Mouse (Mus musculus) midbrain, postnatal 0 days (tissue): ENCODE measurements around the gene Hbq1a. TPM values are rescaled to one million over a fixed set of nuclear protein-coding genes. Genes with fewer than 3 reads are reported as not detected.
A peak's percentile ranks its signal among the peaks of the same experiment; 100 is the strongest.

Experiments
- ATAC-seq: fragments of 200-750 bp; cut with Nextera tagmentation; 2 replicates; pipeline ENCODE4 v1.8.0; 2017; ENCODE audit warnings: moderate number of reproducible peaks, mild to moderate bottlenecking, moderate TSS enrichment, moderate library complexity; ENCODE audit not compliant: low FRiP score
- DNase-seq: peaks from one replicate; pipeline ENCODE4 v3.0.0-alpha.2; 2015; ENCODE audit warnings: low spot score
- H3K27ac ChIP-seq: fragments of 300-500 bp; sonication (generic); 2 replicates; pipeline ENCODE4 v1.5.1; 2014; ENCODE audit warnings: low read depth, mild to moderate bottlenecking, low read length, mixed read lengths
- H3K27me3 ChIP-seq: fragments of 300-500 bp; sonication (generic); 2 replicates; pipeline ENCODE4 v1.6.1; 2014; ENCODE audit warnings: low read length, control low read depth, mixed read lengths; ENCODE audit not compliant: insufficient read depth
- H3K36me3 ChIP-seq: fragments of 300-500 bp; sonication (generic); 2 replicates; pipeline ENCODE4 v1.6.1; 2014; ENCODE audit warnings: low read length, control low read depth, mixed read lengths; ENCODE audit not compliant: insufficient read depth
- H3K4me1 ChIP-seq: fragments of 300-500 bp; sonication (generic); 2 replicates; pipeline ENCODE4 v1.6.1; 2014; ENCODE audit warnings: mild to moderate bottlenecking, control low read depth, antibody characterized with exemption, low read length, mixed read lengths; ENCODE audit not compliant: insufficient read depth
- H3K4me2 ChIP-seq: fragments of 300-500 bp; sonication (generic); 2 replicates; pipeline ENCODE4 v1.6.1; 2014; ENCODE audit warnings: low read depth, mild to moderate bottlenecking, low read length, mixed read lengths; ENCODE audit not compliant: poor library complexity, severe bottlenecking
- H3K4me3 ChIP-seq: fragments of 300-500 bp; sonication (generic); 2 replicates; pipeline ENCODE4 v1.5.1; 2014; ENCODE audit warnings: low read depth, mild to moderate bottlenecking, low read length, moderate library complexity
- H3K9ac ChIP-seq: fragments of 300-500 bp; sonication (generic); replicated peaks from 2 replicates; pipeline ENCODE4 v1.6.1; 2014; ENCODE audit warnings: mild to moderate bottlenecking, low read length, moderate library complexity, mixed read lengths; ENCODE audit not compliant: poor library complexity, severe bottlenecking
- H3K9me3 ChIP-seq: fragments of 300-500 bp; sonication (generic); 2 replicates; pipeline ENCODE4 v1.6.1; 2016; ENCODE audit warnings: low read length, control low read depth
- CTCF ChIP-seq: IDR thresholded peaks from 2 replicates; pipeline ENCODE4 v1.5.1; 2016; ENCODE audit warnings: antibody characterized with exemption, mild to moderate bottlenecking
- WGBS: fragments of 180-500 bp; shearing (Covaris S2); extraction: QIAGEN DNeasy Blood & Tissue Kit; methylation state at CpG from one replicate; pipeline ENCODE4 v1.1.7; 2014; 5-methylcytosine and 5-hydroxymethylcytosine counted together
- polyA plus RNA-seq: library from polyadenylated mRNA; unstranded; fragments of >200 nt; fragmentation: Nextera tagmentation; extraction: Ambion mirVana; gene quantifications from 2 replicates; pipeline ENCODE4 v1.2.1, GENCODE M21; 2015
- total RNA-seq: library from RNA; depleted of rRNA; stranded (reverse); fragments of >200 nt; gene quantifications from 2 replicates; pipeline ENCODE4 v1.2.3, GENCODE M21; 2014

Hbq1a gene
- total and polyA plus RNA-seq, 2 experiments from 2014 or later: 2.7 to 3.2 TPM

DNA sequence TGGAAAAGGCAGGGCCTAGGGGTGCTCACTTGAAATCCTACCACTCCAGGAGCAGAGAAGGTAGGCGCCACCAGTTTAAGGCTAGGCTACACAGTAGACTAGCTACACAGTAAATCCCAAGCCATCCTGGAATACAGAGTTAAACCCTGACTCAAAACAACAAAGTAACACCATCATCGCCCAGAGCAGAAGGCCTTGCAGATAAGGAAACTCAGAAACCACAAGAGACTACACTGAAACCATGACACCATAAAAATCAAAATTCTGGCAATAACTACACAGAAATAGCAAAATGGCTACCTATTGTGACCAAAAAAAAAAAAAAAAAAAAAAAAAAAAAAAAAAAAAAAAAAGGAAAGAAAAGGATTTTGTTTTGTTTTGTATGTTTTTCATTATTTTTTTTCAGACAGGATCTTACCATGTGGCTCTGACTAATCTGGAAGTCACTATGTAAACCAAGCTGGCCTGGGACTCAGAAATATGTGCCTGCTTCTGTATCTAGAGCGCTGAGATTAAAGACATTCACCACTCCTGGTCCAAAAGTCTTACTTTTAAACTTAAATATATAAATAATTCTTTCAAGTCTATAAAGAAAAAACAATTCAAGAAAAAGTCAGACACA lies 34.6 kb upstream of the Hbq1a start:
- Histone ChIP-seq H3K27me3 (no peaks in the 10 kb centered on the region), H3K36me3 (peaks cover 14% of the 10 kb centered on the region), H3K4me2 (no peak overlapping the region), H3K4me3 (no peak overlapping the region), H3K9ac (no peak overlapping the region), H3K27ac (no peak overlapping the region), H3K9me3 (no peaks in the 10 kb centered on the region), H3K4me1 (no peaks in the 10 kb centered on the region)
- DNase-seq: no peak
- 94% methylated on average over 3 of the region's 3 CpGs for WGBS
- no peak for TF ChIP-seq CTCF
- ATAC-seq: no peak

DNA sequence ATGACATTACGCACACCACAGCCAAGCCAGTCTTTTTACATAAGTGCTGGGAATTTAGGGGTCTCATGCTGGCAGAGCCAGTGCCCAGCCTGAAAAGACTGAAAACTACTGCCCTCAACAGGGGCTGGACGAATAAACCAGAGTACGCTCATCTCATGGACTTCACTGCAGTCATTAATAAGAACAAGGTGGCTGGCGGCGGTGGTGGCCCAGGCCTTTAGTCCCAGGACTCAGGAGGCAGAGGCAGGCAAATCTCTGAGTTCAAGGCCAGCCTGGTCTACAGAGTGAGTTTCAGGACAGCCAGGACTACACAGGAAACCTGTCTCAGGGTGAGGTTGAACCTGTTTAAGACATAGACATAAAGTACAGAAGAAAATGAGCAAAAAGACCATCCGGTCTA lies 33.7 kb upstream of the Hbq1a start:
- no peak for TF ChIP-seq CTCF
- DNase-seq (no peak), ATAC-seq (no peak)
- Histone ChIP-seq H3K4me2 (no peak overlapping the region), H3K4me3 (no peak overlapping the region), H3K9ac (no peak overlapping the region), H3K27me3 (no peaks in the 10 kb centered on the region), H3K9me3 (no peaks in the 10 kb centered on the region), H3K36me3 (peaks cover 7% of the 10 kb centered on the region), H3K27ac (no peak overlapping the region), H3K4me1 (no peaks in the 10 kb centered on the region)
- WGBS: 91% methylated on average over 6 of the region's 6 CpGs

DNA sequence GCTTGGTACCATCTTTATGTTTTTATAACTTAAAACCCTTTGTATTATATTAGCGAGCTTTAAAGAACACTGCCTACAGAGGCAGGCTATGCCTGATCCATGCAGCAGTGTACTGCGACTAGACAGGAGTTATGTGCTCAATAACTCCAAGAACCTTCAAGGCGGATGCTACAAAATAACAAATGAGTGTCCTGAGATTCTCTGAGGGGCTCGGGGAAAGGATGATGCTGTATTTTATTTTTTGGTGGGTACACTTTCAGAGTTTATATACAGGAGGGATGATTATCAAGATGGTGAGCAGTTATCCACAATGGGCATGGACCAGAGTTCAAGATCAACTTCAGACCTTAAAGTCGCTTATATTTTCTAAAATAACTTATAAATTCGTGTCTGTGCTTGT lies 33.1 kb upstream of the Hbq1a start:
- DNase-seq: no peak
- peak overlapping the region; percentile 61 for H3K4me3 ChIP-seq
- 0 out of 2 replicates have a peak, but pooled peaks have one; percentile 1 for ATAC-seq
- H3K4me1 ChIP-seq: no peaks in the 10 kb centered on the region
- peak overlapping the region; percentile 92 for H3K27ac ChIP-seq
- no peaks in the 10 kb centered on the region for H3K9me3 ChIP-seq
- 27% methylated on average over 6 of the region's 6 CpGs for WGBS
- H3K9ac ChIP-seq: peak overlapping the region; percentile 92
- no peaks in the 10 kb centered on the region for H3K27me3 ChIP-seq
- H3K36me3 ChIP-seq: peaks cover 7% of the 10 kb centered on the region
- H3K4me2 ChIP-seq: peak overlapping the region; percentile 58
- TF ChIP-seq CTCF: no peak

DNA sequence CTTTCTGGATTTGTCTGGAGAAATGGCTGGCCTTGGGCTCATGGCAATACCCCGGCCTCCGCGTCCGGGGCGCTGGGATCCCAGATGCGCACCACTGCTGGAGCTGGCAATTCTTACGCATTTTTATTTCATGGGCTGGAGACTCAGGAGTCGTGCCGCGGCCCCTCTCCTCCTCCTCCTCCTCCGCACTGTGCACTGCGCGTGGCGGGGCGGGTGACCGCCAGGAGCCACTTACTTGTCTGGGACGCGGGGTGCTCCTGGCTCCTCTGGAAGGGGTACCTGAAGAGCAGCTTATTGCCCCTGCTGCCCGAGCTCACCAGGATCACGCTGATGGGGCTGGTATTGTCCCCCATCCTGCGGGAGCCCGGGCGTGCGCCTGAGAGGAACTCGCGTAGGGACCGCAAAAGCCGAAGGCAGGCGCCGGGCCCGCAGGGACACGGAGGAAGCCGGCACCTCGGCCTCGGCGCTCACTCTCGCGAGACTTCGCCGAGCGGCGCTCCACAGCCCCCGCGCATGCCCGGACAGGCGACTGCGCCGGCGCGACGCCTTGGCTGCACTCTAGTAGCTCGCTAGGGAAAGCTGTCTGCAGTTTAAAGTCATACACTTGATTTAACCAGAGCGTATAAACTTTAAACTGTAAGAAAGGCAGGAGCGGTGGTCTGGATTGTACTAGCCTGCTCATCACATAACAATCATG lies 32.5 kb upstream of the Hbq1a start, which contains the start of gene Nprl3:
TSS of gene Nprl3 (minus strand) at position 520 of the 697 bp plus-strand sequence.
- Histone ChIP-seq H3K4me3 (peak within 1 kb of the TSS; percentile 61), H3K27ac (peak within 1 kb of the TSS; percentile 92), H3K36me3 (peaks cover 6% of the 10 kb centered on the region), H3K9me3 (no peaks in the 10 kb centered on the region), H3K27me3 (no peaks in the 10 kb centered on the region), H3K4me2 (peak within 1 kb of the TSS; percentile 58), H3K4me1 (no peaks in the 10 kb centered on the region), H3K9ac (peak within 1 kb of the TSS; percentile 92)
- DNase-seq (peak; percentile 97), ATAC-seq (peak; percentile 99)
- TF ChIP-seq CTCF: peak; percentile 20; the same call in 1 of the 2 replicates
- under 1% methylated on average over 54 of the region's 54 CpGs for WGBS

DNA sequence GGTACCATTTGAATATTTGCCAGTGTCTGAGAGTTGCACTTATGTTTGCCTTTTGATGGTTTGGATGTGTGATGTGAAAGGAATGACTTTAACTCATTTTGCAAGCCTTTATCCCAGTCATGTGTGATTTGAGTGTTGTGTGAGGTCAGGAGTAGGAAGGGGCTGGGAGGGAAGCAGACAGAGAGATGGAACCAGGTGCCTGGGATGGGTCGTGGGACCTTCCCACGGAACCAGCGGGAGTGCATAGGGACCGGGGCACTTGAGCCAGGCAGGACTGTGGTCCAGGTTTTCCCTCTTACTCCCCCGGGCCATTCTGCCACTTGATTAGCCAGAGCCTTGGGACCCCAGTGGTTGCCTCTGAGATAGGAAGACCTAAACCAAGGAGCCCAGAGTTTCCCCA lies 31.9 kb upstream of the Hbq1a start:
- no peak for TF ChIP-seq CTCF
- Histone ChIP-seq H3K27ac (peak overlapping the region; percentile 92), H3K4me3 (peak overlapping the region; percentile 61), H3K36me3 (0 out of 2 replicates have a peak, but pooled peaks cover under 1% of the 10 kb centered on the region), H3K4me2 (peak overlapping the region; percentile 58), H3K9ac (peak overlapping the region; percentile 46), H3K4me1 (no peaks in the 10 kb centered on the region), H3K27me3 (no peaks in the 10 kb centered on the region), H3K9me3 (no peaks in the 10 kb centered on the region)
- peak; percentile 29 for ATAC-seq
- DNase-seq: no peak
- WGBS: 29% methylated on average over 5 of the region's 5 CpGs

DNA sequence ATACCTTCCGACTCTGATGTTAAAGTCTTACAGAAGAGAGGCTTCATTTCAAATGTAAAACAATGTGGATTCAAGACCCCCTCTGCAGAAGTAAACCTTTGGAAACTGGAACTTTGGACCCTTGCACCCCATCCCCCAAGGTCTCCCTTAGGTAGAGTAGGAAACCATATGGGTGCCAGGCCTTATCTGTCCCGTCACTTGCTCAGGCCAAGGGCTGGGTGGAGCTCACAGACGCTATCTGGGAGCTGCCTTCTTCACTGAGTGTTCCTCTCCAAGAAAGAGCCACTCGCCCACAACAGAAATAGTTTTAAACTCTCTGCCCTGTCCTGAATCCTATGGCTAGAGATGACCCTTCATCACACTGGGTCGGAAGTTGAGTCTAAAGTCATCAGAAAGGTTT lies 30.9 kb upstream of the Hbq1a start:
- ATAC-seq (no peak), DNase-seq (no peak)
- no peaks in the 10 kb centered on the region for H3K27me3 ChIP-seq
- H3K36me3 ChIP-seq: no peaks in the 10 kb centered on the region
- no peak overlapping the region for H3K4me2 ChIP-seq
- no peak overlapping the region for H3K9ac ChIP-seq
- no peak overlapping the region for H3K4me3 ChIP-seq
- no peaks in the 10 kb centered on the region for H3K9me3 ChIP-seq
- no peaks in the 10 kb centered on the region for H3K4me1 ChIP-seq
- H3K27ac ChIP-seq: no peak overlapping the region
- WGBS: 82% methylated on average over 5 of the region's 5 CpGs
- no peak for TF ChIP-seq CTCF
